Mouse (Mus musculus) liver, embryonic 12.5 days (tissue): ENCODE results near the gene Med24. TPM values are rescaled to one million over a fixed set of nuclear protein-coding genes. Genes with fewer than 3 reads are reported as not detected.
A peak's percentile ranks its signal among the peaks of the same experiment; 100 is the strongest.

Experiments
- ATAC-seq: fragments of 200-750 bp; cut with Nextera tagmentation; 2 replicates; pipeline ENCODE4 v1.8.0; 2017; ENCODE audit warnings: moderate number of reproducible peaks, mild to moderate bottlenecking, moderate library complexity
- H3K27ac ChIP-seq: fragments of 300-500 bp; sonication (generic); 2 replicates; pipeline ENCODE4 v1.5.1; 2016; ENCODE audit warnings: mild to moderate bottlenecking
- H3K27me3 ChIP-seq: fragments of 300-500 bp; sonication (generic); replicated peaks from 2 replicates; pipeline ENCODE4 v1.6.1; 2016; ENCODE audit warnings: mild to moderate bottlenecking, moderate library complexity
- H3K36me3 ChIP-seq: fragments of 300-500 bp; sonication (generic); 2 replicates; pipeline ENCODE4 v1.6.1; 2016; ENCODE audit warnings: mild to moderate bottlenecking, moderate library complexity
- H3K4me1 ChIP-seq: fragments of 300-500 bp; sonication (generic); 2 replicates; pipeline ENCODE4 v1.6.1; 2016
- H3K4me2 ChIP-seq: fragments of 300-500 bp; sonication (generic); 2 replicates; pipeline ENCODE4 v1.6.1; 2016; ENCODE audit warnings: mild to moderate bottlenecking, moderate library complexity
- H3K4me3 ChIP-seq: fragments of 300-500 bp; sonication (generic); 2 replicates; pipeline ENCODE4 v1.5.1; 2016; ENCODE audit warnings: mild to moderate bottlenecking, moderate library complexity
- H3K9ac ChIP-seq: fragments of 300-500 bp; sonication (generic); 2 replicates; pipeline ENCODE4 v1.6.1; 2016; ENCODE audit warnings: mild to moderate bottlenecking, moderate library complexity
- H3K9me3 ChIP-seq: fragments of 300-500 bp; sonication (generic); replicated peaks from 2 replicates; pipeline ENCODE4 v1.6.1; 2016; ENCODE audit warnings: mild to moderate bottlenecking, moderate library complexity
- WGBS: fragments of 180-500 bp; shearing (Covaris S2); methylation state at CpG from one replicate; pipeline ENCODE4 v1.1.7; 2016; ENCODE audit not compliant: insufficient replicate concordance; 5-methylcytosine and 5-hydroxymethylcytosine counted together
- polyA plus RNA-seq: library from polyadenylated mRNA; unstranded; fragments of >200 nt; fragmentation: Nextera tagmentation; extraction: Ambion mirVana; gene quantifications from 2 replicates; pipeline ENCODE4 v1.2.1, GENCODE M21; 2016

The Med24 gene
- polyA plus RNA-seq, 1 experiment from 2014 or later, result 43.7 TPM

GRCm38 (mm10) chr11:98749716-98750115 lies 20.5 kb upstream of the Med24 start:
- Histone ChIP-seq H3K4me3 (no peak overlapping the region), H3K9ac (peak overlapping the region; percentile 71; the same call in 1 of the 2 replicates), H3K9me3 (no peaks in the 10 kb centered on the region), H3K4me1 (peaks cover 100% of the 10 kb centered on the region), H3K27me3 (no peaks in the 10 kb centered on the region), H3K4me2 (peak overlapping the region; percentile 74), H3K36me3 (peaks cover 20% of the 10 kb centered on the region), H3K27ac (peak overlapping the region; percentile 95)
- ATAC-seq, result no peak
- 58% methylated on average over 5 of the region's 5 CpGs for WGBS

- Histone ChIP-seq H3K4me2 (peak overlapping the region; percentile 74), H3K9me3 (no peaks in the 10 kb centered on the region), H3K36me3 (peaks cover 13% of the 10 kb centered on the region), H3K9ac (peak overlapping the region; percentile 64), H3K27me3 (no peaks in the 10 kb centered on the region), H3K4me3 (no peak overlapping the region), H3K27ac (peak overlapping the region; percentile 95), H3K4me1 (peaks cover 100% of the 10 kb centered on the region)
- ATAC-seq, result no peak
- 39% methylated on average over 15 of the region's 15 CpGs for WGBS
Measured at GRCm38 (mm10) chr11:98748506-98749416, 19.5 kb upstream of the Med24 start.

GRCm38 (mm10) chr11:98747804-98748505 lies 18.7 kb upstream of the Med24 start:
- Histone ChIP-seq H3K27me3 (no peaks in the 10 kb centered on the region), H3K9ac (peak overlapping the region; percentile 64), H3K27ac (peak overlapping the region; percentile 95), H3K4me1 (peaks cover 100% of the 10 kb centered on the region), H3K4me3 (peak overlapping the region; percentile 39; the same call in 1 of the 2 replicates), H3K36me3 (peaks cover 5% of the 10 kb centered on the region; the same call in 1 of the 2 replicates), H3K9me3 (no peaks in the 10 kb centered on the region), H3K4me2 (peak overlapping the region; percentile 74)
- WGBS, result 39% methylated on average over 6 of the region's 6 CpGs
- no peak for ATAC-seq

GRCm38 (mm10) chr11:98746855-98747693 lies 17.8 kb upstream of the Med24 start:
- peak overlapping the region; percentile 95 for H3K27ac ChIP-seq
- no peaks in the 10 kb centered on the region for H3K9me3 ChIP-seq
- no peaks in the 10 kb centered on the region for H3K27me3 ChIP-seq
- peak overlapping the region; percentile 64 for H3K9ac ChIP-seq
- H3K4me2 ChIP-seq, result peak overlapping the region; percentile 74
- peaks cover 100% of the 10 kb centered on the region for H3K4me1 ChIP-seq
- H3K4me3 ChIP-seq, result peak overlapping the region; percentile 39
- H3K36me3 ChIP-seq, result peaks cover 5% of the 10 kb centered on the region; the same call in 1 of the 2 replicates
- peak; percentile 66 for ATAC-seq
- 6% methylated on average over 19 of the region's 19 CpGs for WGBS

GRCm38 (mm10) chr11:98745932-98746853 lies 17.0 kb upstream of the Med24 start:
- H3K4me1 ChIP-seq, result peaks cover 93% of the 10 kb centered on the region
- ATAC-seq, result no peak
- no peaks in the 10 kb centered on the region for H3K27me3 ChIP-seq
- peak overlapping the region; percentile 74 for H3K4me2 ChIP-seq
- H3K9me3 ChIP-seq, result no peaks in the 10 kb centered on the region
- 63% methylated on average over 12 of the region's 12 CpGs for WGBS
- peak overlapping the region; percentile 64 for H3K9ac ChIP-seq
- peaks cover 5% of the 10 kb centered on the region; the same call in 1 of the 2 replicates for H3K36me3 ChIP-seq
- 0 out of 2 replicates have a peak overlapping the region, but pooled peaks have one; percentile 39 for H3K4me3 ChIP-seq
- peak overlapping the region; percentile 95 for H3K27ac ChIP-seq

- H3K9me3 ChIP-seq, result no peaks in the 10 kb centered on the region
- peak overlapping the region; percentile 99 for H3K4me2 ChIP-seq
- H3K9ac ChIP-seq, result peak overlapping the region; percentile 55
- ATAC-seq, result no peak
- H3K36me3 ChIP-seq, result peaks cover 5% of the 10 kb centered on the region; the same call in 1 of the 2 replicates
- peak overlapping the region; percentile 95 for H3K27ac ChIP-seq
- H3K4me3 ChIP-seq, result no peak overlapping the region
- 66% methylated on average over 7 of the region's 7 CpGs for WGBS
- peaks cover 93% of the 10 kb centered on the region for H3K4me1 ChIP-seq
- no peaks in the 10 kb centered on the region for H3K27me3 ChIP-seq
Measured at GRCm38 (mm10) chr11:98744456-98745019, 15.3 kb upstream of the Med24 start.

- no peak for ATAC-seq
- H3K9me3 ChIP-seq, result no peaks in the 10 kb centered on the region
- H3K36me3 ChIP-seq, result no peaks in the 10 kb centered on the region
- H3K4me3 ChIP-seq, result peak overlapping the region; percentile 81
- peak overlapping the region; percentile 99 for H3K4me2 ChIP-seq
- 20% methylated on average over 9 of the region's 9 CpGs for WGBS
- H3K9ac ChIP-seq, result peak overlapping the region; percentile 55
- peak overlapping the region; percentile 95 for H3K27ac ChIP-seq
- no peaks in the 10 kb centered on the region for H3K27me3 ChIP-seq
- peaks cover 93% of the 10 kb centered on the region for H3K4me1 ChIP-seq
Measured at GRCm38 (mm10) chr11:98743655-98744345, 14.6 kb upstream of the Med24 start.

GRCm38 (mm10) chr11:98742397-98743291 lies 13.4 kb upstream of the Med24 start:
- WGBS, result 3% methylated on average over 20 of the region's 21 CpGs
- ATAC-seq, result no peak; the same call in 1 of the 2 replicates
- Histone ChIP-seq H3K4me3 (peak overlapping the region; percentile 81), H3K9me3 (no peaks in the 10 kb centered on the region), H3K4me2 (peak overlapping the region; percentile 99), H3K36me3 (no peaks in the 10 kb centered on the region), H3K27me3 (no peaks in the 10 kb centered on the region), H3K4me1 (peaks cover 93% of the 10 kb centered on the region), H3K27ac (peak overlapping the region; percentile 95), H3K9ac (peak overlapping the region; percentile 98)

- H3K4me3 ChIP-seq, result peak overlapping the region; percentile 81
- H3K27ac ChIP-seq, result peak overlapping the region; percentile 95
- H3K9ac ChIP-seq, result peak overlapping the region; percentile 98
- H3K27me3 ChIP-seq, result no peaks in the 10 kb centered on the region
- no peaks in the 10 kb centered on the region for H3K36me3 ChIP-seq
- peak; percentile 73 for ATAC-seq
- H3K4me1 ChIP-seq, result peaks cover 86% of the 10 kb centered on the region
- H3K4me2 ChIP-seq, result peak overlapping the region; percentile 99
- no peaks in the 10 kb centered on the region for H3K9me3 ChIP-seq
- under 1% methylated on average over 53 of the region's 86 CpGs for WGBS
Measured at GRCm38 (mm10) chr11:98741622-98742396, 12.6 kb upstream of the Med24 start.
